Mouse (Mus musculus): ENCODE measurements at regions not wholly inside any gene's neighbourhood (a gene's known extent, or its start where the extent isn't known, plus 50 kb on each side); places are given as distances from the start of the nearest gene placed in this dataset.

- TF ChIP-seq CTCF (IDR thresholded peaks at IDR 0.05; ENCODE audit: low read depth, low read length) (no peak), POLR2A (IDR thresholded peaks at IDR 0.05; ENCODE audit: extremely low read depth, insufficient read depth, low read length) (no peak)
Measured at GRCm38 (mm10) chr17:51511917-51512316, 321.2 kb downstream of the Satb1 start.
